Mouse (Mus musculus): ENCODE data around the gene Ahcyl1. TPM values are rescaled to one million over a fixed set of nuclear protein-coding genes. Genes with fewer than 3 reads are reported as not detected.
"Not testable (repeated sequence)": the region's sequence is repeated elsewhere in the genome, so short reads cannot be mapped to it uniquely, and the experiment has no call there.

Ahcyl1 gene
- total RNA-seq, 2 experiments from 2014 or later = 332 to 340 TPM

DNA sequence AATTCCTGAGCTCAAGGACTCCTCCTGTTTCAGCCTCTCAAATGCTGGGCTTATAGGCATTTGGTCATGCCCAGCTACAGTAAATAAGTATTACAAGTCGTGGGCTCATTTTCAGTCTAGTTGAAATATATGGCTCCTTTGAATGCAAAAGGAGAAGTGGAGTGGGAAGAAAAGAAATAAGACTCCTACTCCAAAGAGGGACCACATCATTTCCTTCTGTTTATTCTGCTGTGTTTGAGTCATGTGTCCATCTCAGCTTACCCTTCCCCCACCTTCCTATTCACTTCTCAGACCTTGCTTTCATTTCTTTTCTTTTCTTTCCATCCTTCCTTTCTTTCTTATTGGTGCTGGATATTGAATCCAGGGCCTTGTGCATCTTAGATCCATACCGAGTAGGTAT, 24.9 kb downstream of the Ahcyl1 start:
- Histone ChIP-seq H3K4me3 (no peak overlapping the region), H3K27ac (no peak overlapping the region)
- no peak for TF ChIP-seq CTCF (IDR thresholded peaks at IDR 0.05)
- DNase-seq (ENCODE audit: extremely low spot score in 1 of 2, low spot score in 2 of 2) = no peak
- intact Hi-C loops (cut with DNase I) = no loop called here

DNA sequence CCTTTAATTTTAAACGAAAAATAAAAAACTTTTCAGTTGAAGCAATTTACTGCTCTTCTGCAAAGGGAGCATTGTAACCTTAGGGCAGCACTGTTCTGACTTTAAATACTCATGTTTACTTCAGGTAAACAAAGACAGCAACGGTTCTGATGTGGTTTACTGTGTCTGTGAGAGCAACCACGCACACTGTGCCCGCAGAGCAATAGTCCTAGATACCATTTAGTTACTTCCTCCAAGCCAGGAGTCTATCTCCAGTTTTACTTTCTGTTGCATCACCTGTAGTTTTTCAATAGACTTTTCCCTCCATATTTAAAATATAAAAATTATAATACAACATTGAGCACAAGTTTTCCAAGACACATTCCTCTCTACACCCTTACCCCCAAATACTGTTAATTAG, 25.9 kb downstream of the Ahcyl1 start:
- intact Hi-C loops (cut with DNase I) = no loop called here
- Histone ChIP-seq H3K27ac (no peak overlapping the region), H3K4me3 (no peak overlapping the region)
- no peak for DNase-seq (ENCODE audit: extremely low spot score in 1 of 2, low spot score in 2 of 2)
- no peak for TF ChIP-seq CTCF (IDR thresholded peaks at IDR 0.05)

DNA sequence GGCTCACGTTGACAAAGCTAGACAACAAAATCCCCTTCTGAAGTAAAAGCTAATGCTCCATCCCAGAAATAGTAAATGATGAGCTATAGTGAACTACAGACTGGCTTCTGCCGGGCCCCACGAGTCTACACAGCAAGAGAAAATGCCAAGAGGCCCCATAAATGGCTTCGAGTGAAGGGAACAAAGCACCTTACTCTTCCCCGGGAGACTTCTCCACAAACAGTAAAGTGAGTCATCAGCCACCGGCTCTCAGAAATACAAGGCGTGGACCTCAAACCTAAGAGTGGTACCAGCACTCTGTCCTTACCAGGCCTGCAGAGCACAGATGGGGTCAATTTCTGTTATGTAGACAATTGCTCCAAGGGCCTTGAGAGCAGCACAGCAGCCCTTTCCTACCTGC, 27.6 kb downstream of the Ahcyl1 start:
- TF ChIP-seq CTCF (IDR thresholded peaks at IDR 0.05) = no peak
- Histone ChIP-seq H3K4me3 (no peak overlapping the region), H3K27ac (no peak overlapping the region)
- no peak for DNase-seq (ENCODE audit: extremely low spot score in 1 of 2, low spot score in 2 of 2)
- intact Hi-C loops (cut with DNase I) = no loop called here

DNA sequence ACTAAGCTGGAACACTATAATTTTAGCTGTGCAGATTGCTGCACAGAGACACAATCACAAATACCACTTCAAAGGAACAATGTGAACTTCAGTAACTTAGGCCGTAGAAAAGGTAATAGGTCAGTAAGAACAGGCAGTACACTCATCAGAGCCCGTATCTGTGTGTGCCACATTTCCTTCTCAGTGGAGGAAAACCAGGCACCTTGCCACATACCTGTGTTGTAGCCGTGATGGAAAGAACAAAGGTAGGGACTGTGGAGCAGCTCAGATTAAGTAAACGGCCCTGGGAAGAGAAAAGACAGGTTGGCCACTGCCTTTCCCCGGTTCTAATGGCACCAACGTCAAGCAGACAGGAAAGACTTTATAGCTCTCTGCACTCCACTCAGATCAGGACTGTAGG, 28.9 kb downstream of the Ahcyl1 start:
- H3K4me3 ChIP-seq = no peak overlapping the region
- no peak for DNase-seq (ENCODE audit: extremely low spot score in 1 of 2, low spot score in 2 of 2)
- TF ChIP-seq CTCF (IDR thresholded peaks at IDR 0.05) = no peak
- H3K27ac ChIP-seq = no peak overlapping the region
- intact Hi-C loops (cut with DNase I) = no loop called here

DNA sequence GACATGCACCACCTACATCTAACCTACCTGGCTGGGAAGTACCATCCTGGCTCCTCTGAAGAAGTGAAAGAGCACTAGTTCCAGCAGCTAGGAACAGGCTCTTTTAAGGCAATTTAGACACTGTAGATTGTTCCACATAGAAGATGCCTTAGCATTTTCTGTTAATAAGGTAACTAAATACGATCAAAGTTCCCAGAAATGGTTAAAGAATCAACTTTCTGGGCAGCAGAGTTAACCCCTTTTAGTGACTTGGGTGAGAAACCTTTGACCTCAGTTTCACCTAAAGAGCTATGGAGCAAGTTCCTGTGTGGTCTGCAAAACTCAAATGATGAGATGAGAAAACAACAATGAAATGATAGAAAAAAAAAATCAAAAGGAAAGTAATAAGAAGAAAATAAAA, 31.7 kb downstream of the Ahcyl1 start:
- no peak for TF ChIP-seq CTCF (IDR thresholded peaks at IDR 0.05)
- intact Hi-C loops (cut with DNase I) = no loop called here
- no peak overlapping the region for H3K27ac ChIP-seq
- no peak for DNase-seq (ENCODE audit: extremely low spot score in 1 of 2, low spot score in 2 of 2)
- no peak overlapping the region for H3K4me3 ChIP-seq

DNA sequence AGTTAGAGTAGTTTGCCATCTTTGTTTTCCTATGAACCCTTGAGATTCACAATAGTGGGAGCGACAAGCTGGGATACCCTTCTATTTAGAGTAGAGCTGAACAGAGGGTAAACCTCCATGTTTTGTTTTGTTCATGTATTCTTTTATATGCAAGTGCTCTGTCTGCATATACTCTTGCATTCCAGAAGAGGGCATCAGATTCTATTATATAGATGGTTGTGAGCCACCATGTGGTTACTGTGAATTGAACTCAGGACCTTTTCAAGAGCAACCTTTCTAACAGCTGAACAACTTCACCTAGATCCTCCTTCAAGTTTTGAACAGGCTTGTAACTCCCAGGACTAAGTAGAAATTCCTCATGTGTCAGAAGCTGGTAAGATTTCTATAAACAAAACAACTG, 37.4 kb downstream of the Ahcyl1 start:
- intact Hi-C loops (cut with DNase I) = no loop called here
- H3K27ac ChIP-seq = no peak overlapping the region
- H3K4me3 ChIP-seq = no peak overlapping the region
- TF ChIP-seq CTCF (IDR thresholded peaks at IDR 0.05) = peak; percentile 51
- DNase-seq (ENCODE audit: extremely low spot score in 1 of 2, low spot score in 2 of 2) = no peak

DNA sequence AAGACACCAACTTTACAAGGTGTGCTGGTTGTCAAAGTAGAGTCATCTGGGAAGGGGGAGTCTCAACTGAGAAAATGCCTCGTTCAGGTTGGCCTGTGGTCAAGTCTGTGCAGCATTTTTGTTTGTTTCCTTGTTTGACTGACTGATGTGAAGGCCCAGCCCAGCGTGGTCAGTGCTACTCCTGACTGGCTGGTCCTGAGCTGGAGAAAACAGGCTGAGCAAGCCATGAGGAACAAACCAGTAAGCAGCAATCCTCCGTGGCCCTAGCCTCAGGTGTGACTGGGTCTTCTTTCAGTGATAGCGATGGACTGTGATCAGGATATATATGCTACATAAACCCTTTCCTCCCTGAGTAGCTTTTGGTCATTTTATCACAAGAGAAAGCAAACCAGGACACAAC, 39.5 kb downstream of the Ahcyl1 start:
- DNase-seq (ENCODE audit: extremely low spot score in 1 of 2, low spot score in 2 of 2) = no peak
- H3K4me3 ChIP-seq = no peak overlapping the region
- TF ChIP-seq CTCF (IDR thresholded peaks at IDR 0.05) = no peak
- intact Hi-C loops (cut with DNase I) = no loop called here
- no peak overlapping the region for H3K27ac ChIP-seq

DNA sequence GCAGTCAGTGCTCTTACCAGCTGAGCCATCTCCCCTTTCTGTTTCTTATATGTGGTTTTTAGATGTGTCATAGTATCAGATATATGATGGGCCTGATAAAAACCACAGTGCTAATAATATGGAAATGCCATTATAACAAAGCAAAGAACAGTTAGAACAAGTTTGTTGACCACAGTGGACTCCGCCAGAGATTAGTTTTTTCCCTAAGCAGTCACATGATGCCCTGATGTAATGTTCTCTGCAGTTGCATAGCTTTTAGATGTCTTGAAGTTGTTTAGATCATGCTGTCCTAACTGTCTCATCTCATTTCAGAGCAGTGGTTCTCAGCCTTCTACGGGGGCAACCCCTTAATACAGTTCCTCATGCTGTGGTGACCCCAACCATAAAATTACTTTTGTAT, 40.2 kb downstream of the Ahcyl1 start:
- intact Hi-C loops (cut with DNase I) = no loop called here
- Histone ChIP-seq H3K27ac (no peak overlapping the region), H3K4me3 (no peak overlapping the region)
- TF ChIP-seq CTCF (IDR thresholded peaks at IDR 0.05) = no peak
- DNase-seq (ENCODE audit: extremely low spot score in 1 of 2, low spot score in 2 of 2) = no peak

DNA sequence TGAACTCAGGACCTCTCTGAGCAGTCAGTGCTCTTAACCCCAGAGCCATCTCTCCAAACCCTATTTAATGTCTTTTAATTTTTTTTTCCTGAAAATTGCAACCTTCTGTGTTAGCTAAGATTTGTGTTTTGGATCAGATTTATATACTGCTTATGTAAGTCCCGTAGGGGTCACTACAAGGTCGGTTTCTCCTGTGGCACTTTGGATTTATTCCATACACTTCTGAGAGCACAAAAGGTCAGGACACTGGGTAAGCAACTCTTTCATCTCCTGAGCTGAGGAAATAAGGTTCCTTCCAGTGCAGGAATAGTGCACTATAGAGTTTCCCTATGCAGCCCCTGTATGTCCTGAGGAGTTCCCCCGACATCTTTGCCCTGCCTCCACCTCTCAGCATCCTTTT, 40.9 kb downstream of the Ahcyl1 start:
- no peak for DNase-seq (ENCODE audit: extremely low spot score in 1 of 2, low spot score in 2 of 2)
- Histone ChIP-seq H3K4me3 (no peak overlapping the region), H3K27ac (no peak overlapping the region)
- no peak for TF ChIP-seq CTCF (IDR thresholded peaks at IDR 0.05)
- intact Hi-C loops (cut with DNase I) = no loop called here

DNA sequence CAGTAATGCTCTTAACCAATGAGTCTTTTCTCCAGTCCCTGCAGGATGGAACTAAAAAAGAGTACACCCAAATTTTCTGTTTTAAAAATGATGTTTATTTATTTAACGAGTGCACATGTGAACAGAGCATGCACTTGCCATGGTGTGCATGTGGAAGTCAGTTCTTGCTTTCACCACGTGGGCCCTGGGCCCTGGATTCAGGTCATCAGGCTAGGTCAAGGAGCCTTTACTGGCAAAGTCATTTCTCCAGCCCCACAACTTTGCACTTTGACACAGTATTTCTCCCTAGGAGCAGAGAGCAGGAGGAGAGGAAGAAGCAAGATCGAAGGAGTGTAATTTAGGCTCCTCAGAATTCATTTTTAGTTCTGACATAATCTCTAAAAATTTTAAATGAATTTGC, 41.5 kb downstream of the Ahcyl1 start:
- no peak for DNase-seq (ENCODE audit: extremely low spot score in 1 of 2, low spot score in 2 of 2)
- intact Hi-C loops (cut with DNase I) = no loop called here
- no peak for TF ChIP-seq CTCF (IDR thresholded peaks at IDR 0.05)
- Histone ChIP-seq H3K27ac (no peak overlapping the region), H3K4me3 (no peak overlapping the region)

DNA sequence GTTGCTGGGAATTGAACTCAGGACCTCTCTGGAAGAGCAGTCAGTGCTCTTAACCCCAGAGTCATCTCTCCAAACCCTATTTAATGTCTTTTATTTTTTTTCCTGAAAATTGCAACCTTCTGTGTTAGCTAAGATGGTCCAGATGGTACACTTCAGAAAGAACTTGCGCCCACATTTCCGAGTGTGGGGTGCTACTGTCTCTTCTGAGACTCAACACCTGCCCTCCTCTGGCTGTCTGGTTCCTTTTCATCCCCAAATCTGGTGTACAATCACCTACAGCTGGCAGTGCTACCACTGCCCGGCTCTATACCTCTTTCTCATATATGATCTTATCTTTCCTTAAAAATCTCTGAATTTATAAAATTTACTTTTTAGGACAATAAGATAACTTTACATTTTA, 43.4 kb downstream of the Ahcyl1 start:
- no peak for DNase-seq (ENCODE audit: extremely low spot score in 1 of 2, low spot score in 2 of 2)
- no peak overlapping the region for H3K4me3 ChIP-seq
- TF ChIP-seq CTCF (IDR thresholded peaks at IDR 0.05) = no peak
- intact Hi-C loops (cut with DNase I) = no loop called here
- no peak overlapping the region for H3K27ac ChIP-seq

DNA sequence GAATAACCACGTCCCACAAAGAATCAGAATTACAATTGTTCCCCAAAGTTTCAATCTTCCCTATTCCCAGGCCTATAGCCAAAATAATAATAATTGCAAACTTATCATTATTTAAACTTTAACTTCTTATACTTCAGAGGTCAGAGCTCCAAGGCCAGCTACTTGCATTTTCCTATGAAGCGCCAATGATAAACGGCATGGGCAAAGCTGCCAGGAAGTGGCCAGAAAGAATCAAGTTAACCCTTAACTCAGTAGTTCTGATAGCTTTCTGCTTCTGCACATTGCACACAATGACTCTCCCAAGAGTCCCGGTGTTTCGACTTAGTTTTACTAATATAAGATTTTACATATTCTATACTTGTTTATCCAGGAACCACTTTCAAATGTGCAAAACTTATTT, 46.1 kb downstream of the Ahcyl1 start:
- H3K4me3 ChIP-seq; DNase-seq (ENCODE audit: extremely low spot score in 1 of 2, low spot score in 2 of 2); H3K27ac ChIP-seq; intact Hi-C loops (cut with DNase I): not testable (repeated sequence)

DNA sequence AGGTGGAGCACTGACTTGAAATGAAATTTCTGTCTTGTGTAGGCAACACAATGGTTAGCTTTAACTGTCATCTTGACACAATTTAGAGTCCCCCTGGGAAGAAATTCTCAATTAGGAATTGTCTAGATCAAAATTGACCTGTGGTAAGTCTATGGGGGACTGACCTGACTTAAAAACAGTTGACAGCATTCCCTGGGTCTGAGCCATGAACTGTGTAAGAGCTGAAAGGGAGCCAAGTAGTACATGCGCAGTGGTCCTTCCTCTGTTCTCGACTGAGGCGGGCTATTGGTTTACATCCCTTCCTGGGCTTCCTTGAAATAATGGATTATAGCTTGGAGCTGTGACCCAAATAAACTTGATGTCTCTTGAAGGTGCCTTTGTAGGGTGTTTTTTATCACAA, 49.4 kb downstream of the Ahcyl1 start:
- no peak overlapping the region for H3K4me3 ChIP-seq
- intact Hi-C loops (cut with DNase I) = no loop called here
- TF ChIP-seq CTCF (IDR thresholded peaks at IDR 0.05) = no peak
- no peak overlapping the region for H3K27ac ChIP-seq
- no peak for DNase-seq (ENCODE audit: extremely low spot score in 1 of 2, low spot score in 2 of 2)

DNA sequence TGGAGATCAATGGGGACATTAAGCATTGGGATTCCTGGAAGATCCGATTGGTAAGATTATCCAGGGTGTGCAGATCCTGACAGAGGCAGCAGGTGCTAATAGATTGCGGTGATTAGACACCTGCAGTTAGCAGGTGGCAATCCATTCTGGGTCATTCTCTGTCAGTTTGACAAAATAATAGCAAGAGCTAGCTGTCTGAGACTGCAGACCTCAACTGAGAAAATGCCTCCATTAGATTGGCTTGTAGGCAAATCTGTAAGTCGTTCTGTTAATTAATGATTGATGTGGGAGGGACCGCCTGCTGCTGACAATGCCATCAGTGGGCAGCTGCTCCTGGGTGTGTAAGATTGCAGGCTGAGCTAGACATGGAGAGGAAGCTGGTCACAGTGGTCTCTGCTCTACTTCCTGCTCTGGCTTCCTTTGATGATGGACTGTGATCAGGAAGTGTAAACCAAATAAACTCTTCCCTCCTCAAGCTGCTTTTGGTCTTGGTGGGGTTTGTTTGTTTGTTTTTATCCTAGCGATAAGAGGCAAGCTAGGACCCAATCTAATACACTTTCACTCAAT, 58.7 kb downstream of the Ahcyl1 start:
- DNase-seq (ENCODE audit: extremely low spot score in 1 of 2, low spot score in 2 of 2) = no peak
- no peak for TF ChIP-seq CTCF (IDR thresholded peaks at IDR 0.05)
- H3K4me3 ChIP-seq = no peak overlapping the region
- intact Hi-C loops (cut with DNase I) = loop anchor here (10.0 kb wide), 1 partner anchor 227 kb away; no protein-coding TSS in a partner anchor
- no peak overlapping the region for H3K27ac ChIP-seq
